Mouse (Mus musculus): ENCODE results near the gene Magohb. TPM values are rescaled to one million over a fixed set of nuclear protein-coding genes. Genes with fewer than 3 reads are reported as not detected.
"Not testable (repeated sequence)": the region's sequence is repeated elsewhere in the genome, so short reads cannot be mapped to it uniquely, and the experiment has no call there.

Gene Magohb
- polyA plus RNA-seq, 1 experiment from 2014 or later: 47.7 TPM

DNA sequence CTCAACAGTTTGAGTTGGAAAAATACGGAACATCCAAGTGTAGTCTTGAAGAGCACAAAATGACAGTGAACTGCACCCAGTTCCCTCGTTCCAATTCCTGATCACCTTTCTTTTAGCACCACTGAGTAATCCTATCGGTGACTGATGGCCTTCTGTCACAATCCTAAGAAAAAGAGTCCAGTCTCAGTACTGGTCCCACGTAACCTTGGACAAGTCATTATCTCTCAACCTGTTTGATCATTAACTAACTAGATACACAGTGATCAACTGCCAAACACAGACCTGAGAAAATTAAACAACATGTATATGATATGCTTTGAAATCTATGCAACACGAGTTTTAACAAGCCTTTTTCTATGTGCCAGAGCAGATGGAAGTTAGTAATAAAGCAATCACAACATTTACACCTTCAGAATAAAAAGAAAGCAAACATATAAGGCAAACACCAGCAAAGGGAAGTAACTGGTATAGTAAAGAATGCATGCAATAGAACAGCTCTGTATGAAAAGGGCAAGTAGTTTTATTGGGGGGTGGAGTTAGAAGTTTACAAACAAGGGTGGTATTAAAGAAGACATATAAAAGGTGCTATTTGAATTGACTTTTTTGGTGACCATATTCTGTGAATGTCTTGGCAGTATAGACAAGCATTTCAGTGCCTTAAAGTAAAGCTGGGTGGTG lies 1.5 kb upstream of the Magohb start:
- H3K4me1 ChIP-seq (replicated peaks): peaks cover 8% of the 10 kb centered on the region
- H3K9me3 ChIP-seq (replicated peaks): no peaks in the 10 kb centered on the region
- H3K4me2 ChIP-seq: no peak overlapping the region
- 85% methylated on average over 5 of the region's 5 CpGs for WGBS
- ATAC-seq (ENCODE audit: insufficient number of reproducible peaks, low FRiP score): no peak
- H3K27ac ChIP-seq (ENCODE audit: poor library complexity, severe bottlenecking): no peak overlapping the region
- H3K27me3 ChIP-seq (replicated peaks): no peaks in the 10 kb centered on the region; the same call in 1 of the 2 replicates
- H3K36me3 ChIP-seq: no peaks in the 10 kb centered on the region
- H3K9ac ChIP-seq: no peak overlapping the region
- no peak overlapping the region for H3K4me3 ChIP-seq

DNA sequence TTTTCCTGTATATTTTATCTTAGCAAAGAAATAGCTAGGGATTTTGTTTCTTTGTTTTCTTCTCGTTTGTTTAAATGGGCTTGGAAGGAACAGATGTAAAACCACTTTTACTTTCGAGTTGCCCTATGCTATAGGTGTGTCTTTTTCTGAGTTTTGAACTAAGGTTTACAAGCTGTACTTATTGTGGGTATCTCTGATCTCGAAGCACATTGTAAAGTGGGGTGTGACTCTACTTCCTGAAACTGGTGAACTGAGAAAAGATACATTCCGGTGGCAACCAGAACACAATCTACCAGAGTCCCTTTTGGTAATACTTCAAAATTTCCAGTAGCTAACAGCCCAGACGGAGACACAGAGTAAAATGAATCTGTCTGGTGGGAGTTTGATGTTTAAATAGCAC lies 872 bp upstream of the Magohb start:
- Histone ChIP-seq H3K4me1 (replicated peaks) (peaks cover 8% of the 10 kb centered on the region), H3K36me3 (no peaks in the 10 kb centered on the region), H3K27me3 (replicated peaks) (no peaks in the 10 kb centered on the region; the same call in 1 of the 2 replicates), H3K9ac (no peak overlapping the region), H3K27ac (ENCODE audit: poor library complexity, severe bottlenecking) (no peak overlapping the region), H3K4me2 (no peak overlapping the region), H3K4me3 (no peak overlapping the region), H3K9me3 (replicated peaks) (no peaks in the 10 kb centered on the region)
- ATAC-seq (ENCODE audit: insufficient number of reproducible peaks, low FRiP score): no peak
- 86% methylated on average over 5 of the region's 5 CpGs for WGBS

DNA sequence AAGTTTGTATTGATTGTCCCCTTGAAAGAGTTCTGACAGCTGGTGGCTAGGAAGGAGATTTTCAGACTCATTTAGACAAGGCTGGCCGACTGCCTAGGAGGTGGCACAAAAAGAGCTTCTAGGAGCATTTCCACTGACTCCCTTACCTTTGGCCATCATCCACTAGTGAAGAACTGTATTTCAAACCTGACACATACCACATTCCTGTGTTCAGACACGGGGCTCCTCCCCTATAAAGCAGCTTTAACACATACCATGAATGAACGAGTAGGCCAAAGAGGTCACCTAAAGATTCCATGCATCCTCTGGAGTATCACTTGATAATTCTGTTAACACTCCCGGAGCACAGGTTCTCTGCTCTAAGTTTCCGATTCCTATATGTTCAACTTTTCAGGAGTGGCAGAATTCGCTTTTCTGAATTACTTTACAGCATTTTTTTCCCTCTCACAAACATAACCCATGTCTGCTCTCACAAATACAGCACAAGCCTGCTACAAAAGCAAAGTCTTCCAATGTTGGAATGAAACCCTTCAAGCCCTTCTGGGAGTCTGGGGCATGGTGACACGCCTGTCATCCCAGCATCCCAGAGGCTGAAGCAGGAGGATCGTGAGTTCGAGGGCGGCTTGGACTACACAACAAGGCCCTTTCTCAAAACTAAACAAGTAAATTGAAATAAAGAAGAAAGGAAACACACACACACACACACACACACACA lies 611 bp downstream of the Magohb start:
- peak; percentile 26; the same call in 1 of the 2 replicates for ATAC-seq (ENCODE audit: insufficient number of reproducible peaks, low FRiP score)
- peak overlapping the region; percentile 71 for H3K4me2 ChIP-seq
- 18% methylated on average over 10 of the region's 10 CpGs for WGBS
- no peaks in the 10 kb centered on the region for H3K27me3 ChIP-seq (replicated peaks)
- H3K36me3 ChIP-seq: peaks cover 8% of the 10 kb centered on the region; the same call in 1 of the 2 replicates
- H3K9me3 ChIP-seq (replicated peaks): no peaks in the 10 kb centered on the region
- peaks cover 8% of the 10 kb centered on the region for H3K4me1 ChIP-seq (replicated peaks)
- H3K9ac ChIP-seq: peak overlapping the region; percentile 82
- H3K27ac ChIP-seq (ENCODE audit: poor library complexity, severe bottlenecking): 0 out of 2 replicates have a peak overlapping the region, but pooled peaks have one; percentile 26
- H3K4me3 ChIP-seq: peak overlapping the region; percentile 69

DNA sequence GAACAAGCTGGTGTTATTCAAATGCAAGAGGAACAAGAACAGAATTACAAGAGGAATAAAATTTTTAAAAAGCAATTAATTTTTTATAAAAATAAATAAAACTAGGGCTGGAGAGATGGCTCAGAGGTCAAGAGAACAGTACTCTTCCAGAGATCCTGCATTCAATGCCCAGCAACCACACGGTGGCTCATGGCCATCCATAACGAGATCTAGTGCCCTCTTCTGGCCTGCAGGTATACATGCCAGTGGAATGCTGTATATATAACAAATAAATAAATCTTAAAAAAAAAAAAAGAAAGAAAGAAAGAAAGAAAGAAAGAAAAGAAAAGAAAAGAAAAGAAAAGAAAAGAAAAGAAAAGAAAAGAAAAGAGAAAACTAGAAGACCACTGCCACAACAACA lies 2.6 kb downstream of the Magohb start:
- Histone ChIP-seq H3K27ac (ENCODE audit: poor library complexity, severe bottlenecking) (no peak overlapping the region), H3K4me3 (no peak overlapping the region), H3K9me3 (replicated peaks) (no peaks in the 10 kb centered on the region), H3K9ac (no peak overlapping the region), H3K4me2 (no peak overlapping the region), H3K27me3 (replicated peaks) (no peaks in the 10 kb centered on the region), H3K36me3 (peaks cover 13% of the 10 kb centered on the region), H3K4me1 (replicated peaks) (peaks cover 8% of the 10 kb centered on the region)
- WGBS: 20% methylated on average over 2 of the region's 2 CpGs
- no peak for ATAC-seq (ENCODE audit: insufficient number of reproducible peaks, low FRiP score)

DNA sequence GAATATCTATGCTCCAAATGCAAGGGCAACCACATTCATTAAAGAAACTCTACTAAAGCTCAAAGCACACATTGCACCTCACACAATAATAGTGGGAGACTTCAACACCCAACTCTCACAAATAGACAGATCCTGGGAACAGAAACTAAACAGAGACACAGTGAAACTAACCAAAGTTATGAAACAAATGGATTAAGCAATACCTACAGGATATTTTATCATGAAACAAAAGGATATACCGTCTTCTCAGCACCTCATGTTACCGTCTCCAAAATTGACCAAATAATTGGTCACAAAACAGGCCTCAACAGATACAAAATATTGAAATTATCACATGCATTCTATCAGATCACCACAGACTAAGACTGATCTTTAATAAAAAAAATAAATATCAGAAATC lies 14.9 kb downstream of the Magohb start:
- not testable (repeated sequence) for ATAC-seq (ENCODE audit: insufficient number of reproducible peaks, low FRiP score); H3K4me1 ChIP-seq (replicated peaks); H3K9me3 ChIP-seq (replicated peaks); H3K4me2 ChIP-seq; H3K27ac ChIP-seq (ENCODE audit: poor library complexity, severe bottlenecking); H3K27me3 ChIP-seq (replicated peaks); H3K4me3 ChIP-seq; H3K9ac ChIP-seq
- peaks cover 26% of the 10 kb centered on the region for H3K36me3 ChIP-seq
- 88% methylated on average over 2 of the region's 2 CpGs for WGBS

DNA sequence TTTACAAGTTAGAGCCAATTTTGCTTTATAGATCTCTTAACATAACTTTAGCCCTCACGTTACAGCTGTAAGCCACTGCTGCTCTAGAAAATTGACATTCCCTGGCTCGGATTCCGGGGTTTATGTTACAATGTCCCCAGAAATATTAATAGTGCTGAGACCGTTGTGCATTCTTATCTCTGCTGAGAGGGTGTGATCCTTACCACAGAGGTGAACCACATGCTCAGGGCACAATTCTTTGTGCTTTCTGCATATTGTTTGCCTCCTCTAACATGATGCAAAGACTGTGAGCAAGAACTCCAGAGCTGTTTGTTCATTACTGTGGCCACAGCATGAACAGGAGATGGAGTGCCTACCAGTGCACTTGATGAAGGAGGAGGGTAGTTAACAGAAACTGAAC lies 16.4 kb downstream of the Magohb start:
- 75% methylated on average over 4 of the region's 4 CpGs for WGBS
- no peaks in the 10 kb centered on the region for H3K4me1 ChIP-seq (replicated peaks)
- H3K4me3 ChIP-seq: no peak overlapping the region
- no peak overlapping the region for H3K4me2 ChIP-seq
- no peak overlapping the region for H3K9ac ChIP-seq
- H3K9me3 ChIP-seq (replicated peaks): no peaks in the 10 kb centered on the region
- H3K27ac ChIP-seq (ENCODE audit: poor library complexity, severe bottlenecking): no peak overlapping the region
- no peaks in the 10 kb centered on the region for H3K27me3 ChIP-seq (replicated peaks)
- no peak for ATAC-seq (ENCODE audit: insufficient number of reproducible peaks, low FRiP score)
- peaks cover 14% of the 10 kb centered on the region for H3K36me3 ChIP-seq

DNA sequence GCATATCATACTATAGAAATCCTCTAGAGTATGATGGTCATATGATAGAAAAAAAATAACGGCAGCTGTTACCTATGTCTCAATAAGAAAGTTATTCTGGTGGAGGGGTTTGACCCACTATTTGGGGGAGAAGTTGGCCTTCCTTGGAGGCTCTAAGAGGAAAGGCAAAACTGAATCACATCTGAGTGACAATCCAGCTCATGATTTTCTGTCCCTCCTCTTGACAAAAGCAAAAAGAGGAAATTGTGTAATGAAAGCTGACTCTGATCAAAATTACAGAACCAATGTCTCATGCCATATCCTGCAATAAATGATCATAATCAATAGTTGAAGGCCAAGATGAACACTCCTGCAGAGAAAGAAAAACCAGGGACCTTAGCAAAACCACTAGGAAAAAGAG lies 20.7 kb downstream of the Magohb start:
- Histone ChIP-seq H3K27ac (ENCODE audit: poor library complexity, severe bottlenecking) (no peak overlapping the region), H3K9me3 (replicated peaks) (no peaks in the 10 kb centered on the region), H3K4me1 (replicated peaks) (no peaks in the 10 kb centered on the region), H3K4me2 (no peak overlapping the region), H3K9ac (no peak overlapping the region), H3K27me3 (replicated peaks) (no peaks in the 10 kb centered on the region), H3K4me3 (no peak overlapping the region), H3K36me3 (0 out of 2 replicates have a peak, but pooled peaks cover 5% of the 10 kb centered on the region)
- ATAC-seq (ENCODE audit: insufficient number of reproducible peaks, low FRiP score): no peak
- 77% methylated on average over 1 of the region's 1 CpGs for WGBS

DNA sequence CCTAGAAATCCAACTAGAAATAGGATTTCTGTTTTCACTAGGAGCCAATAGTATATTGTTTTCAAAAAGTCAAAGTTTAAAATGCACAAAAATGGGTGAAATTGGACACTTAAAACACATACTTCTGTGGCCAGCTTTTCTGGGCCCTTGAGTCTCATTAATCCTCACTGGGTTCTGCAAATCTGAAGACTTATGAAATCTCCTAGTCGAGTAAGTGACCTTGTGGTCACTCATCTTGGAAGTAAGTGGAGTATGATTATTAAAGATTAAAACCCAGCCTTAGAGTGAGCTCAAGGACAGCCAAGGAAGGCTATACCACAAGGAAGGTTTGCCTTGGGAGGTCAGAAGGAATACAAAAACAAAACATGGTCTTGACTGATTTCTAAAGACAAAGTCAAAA lies 22.7 kb downstream of the Magohb start:
- no peaks in the 10 kb centered on the region for H3K36me3 ChIP-seq
- H3K9ac ChIP-seq: no peak overlapping the region
- no peak overlapping the region for H3K4me2 ChIP-seq
- 49% methylated on average over 1 of the region's 1 CpGs for WGBS
- H3K9me3 ChIP-seq (replicated peaks): no peaks in the 10 kb centered on the region
- H3K4me1 ChIP-seq (replicated peaks): no peaks in the 10 kb centered on the region
- no peak for ATAC-seq (ENCODE audit: insufficient number of reproducible peaks, low FRiP score)
- no peak overlapping the region for H3K27ac ChIP-seq (ENCODE audit: poor library complexity, severe bottlenecking)
- H3K4me3 ChIP-seq: no peak overlapping the region
- no peaks in the 10 kb centered on the region for H3K27me3 ChIP-seq (replicated peaks)

DNA sequence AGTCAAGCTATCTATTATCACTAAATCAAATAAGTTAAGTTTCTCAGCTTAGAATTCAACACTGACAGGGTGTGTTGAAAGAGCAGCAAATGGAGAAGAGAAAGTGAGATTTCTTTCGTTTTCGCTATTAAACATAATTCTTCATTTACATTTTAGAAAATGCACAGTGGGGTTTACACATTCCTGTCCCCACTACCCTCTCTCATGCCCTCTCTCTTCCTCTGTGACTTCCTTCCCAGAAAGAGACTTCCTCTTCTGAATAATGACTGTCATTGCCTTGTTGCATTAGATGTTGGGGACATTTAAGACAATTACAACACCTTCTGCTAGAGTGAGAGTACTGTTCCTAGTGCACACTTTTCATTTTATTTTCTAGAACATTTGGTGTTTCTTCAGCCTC lies 23.4 kb downstream of the Magohb start:
- 83% methylated on average over 2 of the region's 2 CpGs for WGBS
- Histone ChIP-seq H3K27ac (ENCODE audit: poor library complexity, severe bottlenecking) (no peak overlapping the region), H3K9me3 (replicated peaks) (no peaks in the 10 kb centered on the region), H3K4me2 (no peak overlapping the region), H3K4me1 (replicated peaks) (no peaks in the 10 kb centered on the region), H3K27me3 (replicated peaks) (no peaks in the 10 kb centered on the region), H3K36me3 (no peaks in the 10 kb centered on the region), H3K4me3 (no peak overlapping the region), H3K9ac (no peak overlapping the region)
- no peak for ATAC-seq (ENCODE audit: insufficient number of reproducible peaks, low FRiP score)

DNA sequence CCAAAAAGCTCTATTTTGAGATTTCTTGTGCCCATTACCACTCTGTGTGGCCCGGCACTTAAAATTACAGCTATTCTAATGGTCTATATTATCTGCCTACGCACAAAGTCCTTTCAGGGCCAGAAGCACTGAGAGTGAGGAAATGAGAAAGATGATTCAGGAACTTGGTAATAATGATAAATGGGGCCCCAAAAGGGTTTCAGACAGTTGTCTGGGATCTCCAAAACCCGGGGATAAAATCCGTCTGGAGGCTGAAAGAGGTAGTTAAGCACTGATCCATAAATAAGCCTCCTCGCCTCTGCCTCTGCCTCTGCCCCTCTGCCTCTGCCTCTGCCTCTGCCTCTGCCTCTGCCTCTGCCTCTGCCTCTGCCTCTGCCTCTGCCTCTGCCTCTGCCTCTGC lies 28.9 kb downstream of the Magohb start:
- H3K9ac ChIP-seq: no peak overlapping the region
- 0 out of 2 replicates have a peak, but pooled peaks cover 7% of the 10 kb centered on the region for H3K9me3 ChIP-seq (replicated peaks)
- no peaks in the 10 kb centered on the region for H3K27me3 ChIP-seq (replicated peaks)
- H3K27ac ChIP-seq (ENCODE audit: poor library complexity, severe bottlenecking): no peak overlapping the region
- H3K36me3 ChIP-seq: no peaks in the 10 kb centered on the region
- no peak overlapping the region for H3K4me3 ChIP-seq
- H3K4me1 ChIP-seq (replicated peaks): no peaks in the 10 kb centered on the region
- H3K4me2 ChIP-seq: no peak overlapping the region
- WGBS: 74% methylated on average over 5 of the region's 5 CpGs
- no peak for ATAC-seq (ENCODE audit: insufficient number of reproducible peaks, low FRiP score)

DNA sequence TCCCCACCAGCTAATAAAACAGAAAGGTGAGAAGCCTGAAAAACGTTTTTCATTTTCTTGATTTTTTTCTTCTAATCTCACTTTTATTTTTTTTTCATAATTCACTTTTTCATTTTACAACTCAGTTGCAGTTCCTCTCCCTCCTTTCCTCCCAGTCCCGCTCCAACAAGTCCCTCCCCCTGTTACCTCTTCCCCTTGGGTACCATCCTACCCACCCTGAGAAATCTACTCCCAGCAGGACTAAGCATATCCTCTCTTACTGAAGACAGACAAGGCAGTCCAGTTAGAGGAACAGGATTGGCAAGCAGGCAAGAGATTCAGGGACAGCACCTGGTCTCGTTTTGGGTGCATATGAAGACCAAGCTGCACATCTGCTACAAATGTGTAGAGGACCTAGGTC lies 30.3 kb downstream of the Magohb start:
- no peak for ATAC-seq (ENCODE audit: insufficient number of reproducible peaks, low FRiP score)
- H3K9me3 ChIP-seq (replicated peaks): 0 out of 2 replicates have a peak, but pooled peaks cover 7% of the 10 kb centered on the region
- no peak overlapping the region for H3K9ac ChIP-seq
- no peak overlapping the region for H3K27ac ChIP-seq (ENCODE audit: poor library complexity, severe bottlenecking)
- no peak overlapping the region for H3K4me3 ChIP-seq
- WGBS: 58% methylated on average over 3 of the region's 3 CpGs
- no peak overlapping the region for H3K4me2 ChIP-seq
- H3K36me3 ChIP-seq: no peaks in the 10 kb centered on the region
- H3K4me1 ChIP-seq (replicated peaks): no peaks in the 10 kb centered on the region
- no peaks in the 10 kb centered on the region for H3K27me3 ChIP-seq (replicated peaks)

All from heart, embryonic 12.5 days (tissue).